Mouse (Mus musculus): ENCODE measurements around the gene Plcg1.

Plcg1 gene

DNA sequence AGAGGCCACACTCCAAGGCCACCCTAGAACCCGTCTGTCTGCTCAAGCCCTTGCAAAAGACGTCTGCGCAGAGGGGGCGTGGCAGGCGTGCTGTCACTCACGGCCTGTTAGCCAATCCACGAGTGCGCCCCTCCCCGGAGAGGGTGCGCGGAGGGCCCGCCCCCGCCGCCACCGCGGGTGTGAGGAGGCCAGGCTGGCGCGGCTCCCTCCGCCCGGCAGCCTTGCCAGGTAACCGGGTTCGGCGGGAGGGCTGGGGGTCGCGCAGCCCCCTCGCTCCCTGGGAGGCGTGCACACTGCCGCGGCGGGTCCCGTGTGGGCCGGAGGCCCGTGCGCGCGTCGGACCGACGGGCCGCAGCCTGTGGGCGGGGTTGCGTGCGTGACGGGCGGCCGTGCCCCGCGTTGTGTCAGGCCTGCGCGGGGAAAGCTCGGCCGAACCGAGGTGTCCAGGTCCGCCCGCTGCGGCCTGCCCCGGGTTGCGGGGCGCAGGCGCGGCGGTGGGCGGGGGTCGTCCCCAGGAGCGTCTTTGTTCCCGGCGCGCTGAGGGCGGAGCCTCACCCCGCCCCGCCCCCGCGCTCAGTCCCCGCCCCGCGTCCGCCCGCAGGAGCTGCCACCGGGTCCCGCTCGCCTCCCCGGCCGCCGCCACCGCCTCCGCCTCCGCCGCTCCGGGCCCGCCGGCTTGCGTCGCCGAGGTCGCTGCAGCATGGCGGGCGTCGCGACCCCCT lies at the start of gene Plcg1:
Gene Plcg1, plus strand, starts transcription at position 184 of the 722 bp plus-strand sequence.
- peak; percentile 96 for DNase-seq (ENCODE audit: low read depth)

- no peak for DNase-seq (ENCODE audit: low read depth)
Measured at GRCm38 (mm10) chr2:160700271-160700670, 30.8 kb upstream of the Plcg1 start.

GRCm38 (mm10) chr2:160701603-160702002 lies 29.5 kb upstream of the Plcg1 start:
- DNase-seq (ENCODE audit: low read depth): peak; percentile 57

- no peak for DNase-seq (ENCODE audit: low read depth)
Measured at GRCm38 (mm10) chr2:160702824-160703223, 28.3 kb upstream of the Plcg1 start.

GRCm38 (mm10) chr2:160707673-160708072 lies 23.4 kb upstream of the Plcg1 start:
- no peak for DNase-seq (ENCODE audit: low read depth)

GRCm38 (mm10) chr2:160715463-160716030 lies 15.6 kb upstream of the Plcg1 start:
- no peak for DNase-seq (ENCODE audit: low read depth)

DNA sequence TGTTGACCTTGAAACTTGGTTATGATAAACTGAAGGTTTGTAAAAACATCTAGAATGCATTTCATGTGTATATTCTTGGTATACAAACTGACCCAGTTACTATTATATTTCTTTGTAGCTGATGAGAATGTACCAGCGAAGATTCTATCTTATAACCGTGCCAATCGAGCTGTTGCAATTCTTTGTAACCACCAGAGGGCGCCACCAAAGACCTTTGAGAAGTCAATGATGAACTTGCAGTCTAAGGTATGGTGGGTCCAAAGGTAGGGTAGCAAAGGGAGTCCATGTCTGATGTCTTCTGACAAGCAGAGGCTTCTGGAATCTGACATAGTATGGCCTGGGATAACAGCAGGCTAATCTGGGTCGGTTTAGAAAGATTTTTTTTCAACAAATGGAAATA lies 13.8 kb upstream of the Plcg1 start:
- peak; percentile 83 for DNase-seq (ENCODE audit: low read depth)

DNA sequence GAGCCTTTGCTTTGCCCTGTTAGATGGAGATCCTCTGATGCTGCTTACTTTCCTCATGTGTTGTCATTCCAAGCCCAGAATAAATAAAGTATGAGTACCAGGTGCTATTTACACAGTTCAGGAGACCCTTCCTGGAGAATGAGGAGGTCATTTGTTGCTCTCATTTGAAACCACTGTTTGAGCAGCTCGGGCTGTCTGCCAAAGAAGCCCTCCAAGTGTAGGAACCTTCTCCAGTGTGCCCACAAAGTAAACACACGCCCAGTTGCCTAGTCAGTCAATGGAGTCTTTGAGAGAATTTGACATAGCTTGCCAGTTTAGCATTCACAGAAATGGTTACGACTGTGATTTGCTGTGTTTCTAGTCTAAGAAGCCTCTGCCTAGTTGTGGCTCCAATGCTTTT lies 12.3 kb upstream of the Plcg1 start:
- no peak for DNase-seq (ENCODE audit: low read depth)

DNA sequence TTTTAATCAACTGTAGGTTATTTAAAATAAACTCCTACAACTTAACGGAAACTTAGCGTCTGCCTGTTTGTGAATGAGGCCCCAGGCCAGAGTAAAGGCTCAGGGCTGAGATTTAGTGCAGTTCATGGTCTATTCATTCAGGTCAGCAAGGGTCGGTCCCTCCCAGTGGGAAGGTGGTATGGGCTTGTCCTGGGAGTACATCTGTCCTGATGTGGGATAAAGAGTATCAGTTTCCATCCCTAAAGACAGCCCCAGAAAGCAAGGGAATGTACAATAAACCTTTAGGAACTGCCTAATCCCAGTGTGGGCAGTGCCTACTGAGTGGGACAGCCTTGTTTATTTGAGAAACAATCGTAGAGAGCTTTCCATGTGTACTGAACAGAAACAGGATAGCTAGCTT lies 8.4 kb upstream of the Plcg1 start:
- no peak for DNase-seq (ENCODE audit: low read depth)

DNA sequence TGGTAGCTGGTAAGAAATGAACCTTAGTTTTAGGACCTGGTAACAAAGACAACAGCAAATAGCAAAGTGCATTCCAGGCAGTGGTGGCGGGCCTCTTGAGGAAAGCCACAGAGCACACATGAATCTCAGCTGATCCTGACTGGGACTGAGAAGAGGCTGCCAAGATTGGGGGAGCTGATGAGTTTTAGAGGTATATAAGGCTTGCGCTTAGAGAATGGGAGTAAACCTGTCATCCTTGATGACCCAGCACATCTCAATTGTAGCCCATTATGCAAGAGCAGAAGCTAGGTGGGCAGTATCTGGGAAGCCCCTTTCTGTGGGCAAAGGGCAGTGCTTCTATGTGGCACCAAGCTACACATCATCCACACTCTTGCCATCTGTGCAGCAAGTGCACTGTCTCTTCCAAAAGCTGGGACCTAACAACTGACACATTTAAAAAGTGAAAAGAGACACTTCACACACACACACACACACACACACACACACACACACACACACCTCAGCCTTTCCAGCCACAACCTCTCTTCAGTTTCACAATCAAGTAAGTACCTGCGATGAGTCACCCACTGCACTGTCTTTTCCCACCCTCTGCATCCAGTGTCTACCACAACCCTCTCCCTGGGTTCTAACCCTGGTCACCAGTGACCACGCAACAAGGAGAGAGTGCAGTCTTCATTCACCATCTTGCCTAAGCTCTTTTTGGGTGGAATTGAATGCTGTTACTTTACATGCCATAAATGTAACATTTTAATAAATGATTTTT lies 7.3 kb upstream of the Plcg1 start:
- DNase-seq (ENCODE audit: low read depth): no peak

DNA sequence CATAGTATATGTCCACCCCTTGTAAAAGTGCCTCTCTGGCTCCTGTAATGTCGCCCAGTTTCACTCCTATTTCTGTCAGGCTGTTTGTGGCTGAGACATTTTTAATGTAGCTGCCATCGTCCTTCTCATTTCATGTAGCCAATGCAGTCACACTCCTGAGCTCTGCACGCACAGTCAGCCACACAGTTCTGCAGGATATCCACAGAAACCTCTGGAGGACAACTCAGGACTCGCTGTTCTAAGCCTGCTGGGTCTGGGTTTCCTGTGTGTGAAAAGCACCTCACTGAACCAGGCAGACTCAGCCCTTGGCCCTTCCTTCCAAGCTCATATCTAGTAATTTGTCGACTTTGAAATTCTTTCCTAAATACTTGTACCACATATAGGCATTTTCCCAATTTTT lies 6.6 kb upstream of the Plcg1 start:
- DNase-seq (ENCODE audit: low read depth): no peak

- no peak for DNase-seq (ENCODE audit: low read depth)
Measured at GRCm38 (mm10) chr2:160725877-160726864, 4.9 kb upstream of the Plcg1 start.

- DNase-seq (ENCODE audit: low read depth): no peak
Measured at GRCm38 (mm10) chr2:160728972-160729371, 2.1 kb upstream of the Plcg1 start.

DNA sequence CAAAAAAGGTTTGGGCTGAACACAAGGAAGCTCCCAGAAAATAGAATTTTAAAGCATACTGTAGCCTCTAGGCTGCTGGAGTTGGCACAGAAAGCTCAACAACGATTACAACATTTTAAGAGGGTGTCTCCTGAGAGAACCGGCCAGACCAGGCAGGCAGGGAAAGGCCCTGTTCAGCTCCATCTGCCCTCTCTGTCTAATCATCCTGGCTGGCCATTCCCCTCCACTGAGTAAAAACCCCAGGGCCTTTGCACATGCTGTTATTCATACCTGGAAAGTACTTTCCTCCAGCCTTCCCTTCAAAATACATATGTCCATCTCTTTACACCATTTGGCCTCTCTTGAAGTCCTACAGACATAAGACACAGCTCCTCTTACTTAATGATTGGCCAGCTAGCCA lies 1.7 kb upstream of the Plcg1 start:
- no peak for DNase-seq (ENCODE audit: low read depth)

- DNase-seq (ENCODE audit: low read depth): peak; percentile 66
Measured at GRCm38 (mm10) chr2:160729851-160730796, 976 bp upstream of the Plcg1 start.

GRCm38 (mm10) chr2:160730797-160731116 lies 343 bp upstream of the Plcg1 start:
- DNase-seq (ENCODE audit: low read depth): no peak

GRCm38 (mm10) chr2:160731839-160732261 lies 750 bp downstream of the Plcg1 start:
- no peak for DNase-seq (ENCODE audit: low read depth)

DNA sequence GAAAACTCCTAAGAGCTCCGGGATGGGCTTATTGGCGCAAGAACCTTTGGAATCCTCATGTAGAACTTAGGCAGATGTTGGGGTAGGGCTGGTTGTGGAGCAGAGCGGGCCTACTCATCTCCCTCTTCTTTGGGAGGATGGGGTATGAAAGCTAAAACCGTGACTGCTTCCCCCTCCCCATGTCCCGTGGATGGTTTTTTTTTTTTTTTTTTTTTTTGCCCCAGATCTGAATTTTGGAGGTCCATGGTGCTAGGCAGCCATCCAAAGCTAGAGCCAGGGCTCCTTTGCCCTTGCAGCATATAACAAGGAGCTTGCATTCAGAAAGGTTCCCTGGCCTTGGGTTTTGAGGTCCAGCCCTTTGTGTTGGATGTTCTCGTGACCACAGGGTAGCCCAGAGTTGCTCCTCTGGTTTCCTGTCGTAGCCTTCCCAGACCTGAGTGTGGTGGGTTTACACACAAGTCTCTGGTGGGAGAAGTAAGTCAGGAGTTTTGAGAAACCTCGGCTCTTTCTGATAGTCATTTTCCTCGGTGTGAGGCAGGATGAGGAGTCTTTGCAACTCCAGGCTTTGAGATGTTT lies 1.4 kb downstream of the Plcg1 start:
- DNase-seq (ENCODE audit: low read depth): no peak

DNA sequence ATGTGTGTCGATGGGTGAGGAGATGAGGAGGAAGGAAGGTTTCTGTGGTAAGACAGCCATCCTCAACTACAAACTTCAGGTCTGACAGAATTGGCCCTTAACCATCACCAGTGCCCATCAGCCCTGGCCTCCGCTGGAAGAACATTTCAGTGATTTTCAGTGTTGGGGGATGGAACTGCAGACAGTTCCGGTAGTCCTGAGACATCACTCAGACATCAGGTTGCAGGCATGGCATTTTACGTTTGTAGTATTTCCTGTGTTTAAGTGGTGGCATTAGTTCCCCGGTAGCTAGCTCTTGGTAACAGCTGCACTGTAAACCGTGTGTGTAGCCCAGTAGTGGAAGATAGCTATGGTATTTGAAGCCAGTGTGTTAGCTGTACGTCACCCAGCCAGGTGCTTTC lies 2.0 kb downstream of the Plcg1 start:
- DNase-seq (ENCODE audit: low read depth): peak; percentile 81

GRCm38 (mm10) chr2:160734331-160734730 lies 3.2 kb downstream of the Plcg1 start:
- peak; percentile 79 for DNase-seq (ENCODE audit: low read depth)

Measured in naive thymus-derived CD4-positive, alpha-beta T cell, adult 2 months (primary cell).